Mouse (Mus musculus) left cerebral cortex, adult 8-10 months (tissue): ENCODE results near the gene Nsun2. TPM values are rescaled to one million over a fixed set of nuclear protein-coding genes. Genes with fewer than 3 reads are reported as not detected.
A peak's percentile ranks its signal among the peaks of the same experiment; 100 is the strongest.
"Not testable (repeated sequence)": the region's sequence is repeated elsewhere in the genome, so short reads cannot be mapped to it uniquely, and the experiment has no call there.

Source experiments
- DNase-seq, 2 experiments: peaks; one replicate each; pipeline ENCODE4 v3.0.0; 2022; ENCODE audit warnings: low spot score in 2 of 2
- total RNA-seq, 4 experiments: library from RNA; stranded (reverse); gene quantifications; 2 replicates each; pipeline ENCODE4 v1.2.4; 2022

The Nsun2 gene
- total RNA-seq, 4 experiments from 2014 or later: 73.7 to 94.6 (median 86.7) TPM

- DNase-seq: no peak
Observed at GRCm38 (mm10) chr13:69587849-69588248, 54.3 kb downstream of the Nsun2 start.

- DNase-seq: no peak
Observed at GRCm38 (mm10) chr13:69588263-69588662, 54.7 kb downstream of the Nsun2 start.

GRCm38 (mm10) chr13:69591338-69591737 lies 57.8 kb downstream of the Nsun2 start:
- DNase-seq: no peak

GRCm38 (mm10) chr13:69592226-69592625 lies 58.7 kb downstream of the Nsun2 start:
- DNase-seq: no peak

- DNase-seq: no peak
Observed at GRCm38 (mm10) chr13:69593453-69593852, 59.9 kb downstream of the Nsun2 start.

GRCm38 (mm10) chr13:69594577-69595256 lies 61.2 kb downstream of the Nsun2 start:
- DNase-seq: no peak

- DNase-seq: no peak
Observed at GRCm38 (mm10) chr13:69595911-69596310, 62.4 kb downstream of the Nsun2 start.

GRCm38 (mm10) chr13:69596515-69596914 lies 63.0 kb downstream of the Nsun2 start:
- no peak for DNase-seq

- no peak for DNase-seq
Observed at GRCm38 (mm10) chr13:69598867-69599266, 65.3 kb downstream of the Nsun2 start.

- not testable (repeated sequence) for DNase-seq
Observed at GRCm38 (mm10) chr13:69600863-69601262, 67.3 kb downstream of the Nsun2 start.

- no peak for DNase-seq
Observed at GRCm38 (mm10) chr13:69601321-69601720, 67.8 kb downstream of the Nsun2 start.

GRCm38 (mm10) chr13:69604670-69605069 lies 71.1 kb downstream of the Nsun2 start:
- no peak for DNase-seq

GRCm38 (mm10) chr13:69608734-69609133 lies 75.2 kb downstream of the Nsun2 start:
- DNase-seq: no peak

- peak in 1 of 2 experiments; percentile 42 for DNase-seq
Observed at GRCm38 (mm10) chr13:69610751-69611397, 77.3 kb downstream of the Nsun2 start.

- DNase-seq: peak; percentile 97 to 100
Observed at GRCm38 (mm10) chr13:69611398-69612174, 78.0 kb downstream of the Nsun2 start, which contains the start of gene Srd5a1. Gene Srd5a1, minus strand, starts transcription at chr13:69611442.

- no peak for DNase-seq
Observed at GRCm38 (mm10) chr13:69612175-69612544, 78.6 kb downstream of the Nsun2 start.

GRCm38 (mm10) chr13:69616716-69617115 lies 83.2 kb downstream of the Nsun2 start:
- no peak for DNase-seq

- no peak for DNase-seq
Observed at GRCm38 (mm10) chr13:69623843-69624242, 90.3 kb downstream of the Nsun2 start.

GRCm38 (mm10) chr13:69624510-69624909 lies 91.0 kb downstream of the Nsun2 start:
- DNase-seq: no peak

- DNase-seq: no peak
Observed at GRCm38 (mm10) chr13:69627941-69628340, 94.4 kb downstream of the Nsun2 start.

- no peak for DNase-seq
Observed at GRCm38 (mm10) chr13:69630576-69630975, 97.0 kb downstream of the Nsun2 start.

GRCm38 (mm10) chr13:69631111-69631510 lies 97.6 kb downstream of the Nsun2 start:
- DNase-seq: no peak
